Mouse (Mus musculus) common myeloid progenitor, adult 5-6 weeks (primary cell): ENCODE measurements around the gene Tcte1. TPM values are rescaled to one million over a fixed set of nuclear protein-coding genes. Genes with fewer than 3 reads are reported as not detected.

Experiments used
- ATAC-seq: replicated peaks from 2 replicates; pipeline ENCODE4 v1.8.0; 2016; ENCODE audit warnings: low read depth, mild to moderate bottlenecking, moderate TSS enrichment, inconsistent platforms; ENCODE audit not compliant: poor library complexity, severe bottlenecking
- total RNA-seq: library from RNA; stranded (forward); fragments of 200-1000, 187-1606 nt; gene quantifications from 2 replicates; pipeline ENCODE4 v1.2.3, GENCODE M21; 2017

Gene Tcte1
- not detected in 2 replicates for total RNA-seq

GRCm38 (mm10) chr17:45523263-45523662, at the start of gene Tcte1:
Tcte1 (plus strand) TSS chr17:45523434.
- ATAC-seq, result no peak

DNA sequence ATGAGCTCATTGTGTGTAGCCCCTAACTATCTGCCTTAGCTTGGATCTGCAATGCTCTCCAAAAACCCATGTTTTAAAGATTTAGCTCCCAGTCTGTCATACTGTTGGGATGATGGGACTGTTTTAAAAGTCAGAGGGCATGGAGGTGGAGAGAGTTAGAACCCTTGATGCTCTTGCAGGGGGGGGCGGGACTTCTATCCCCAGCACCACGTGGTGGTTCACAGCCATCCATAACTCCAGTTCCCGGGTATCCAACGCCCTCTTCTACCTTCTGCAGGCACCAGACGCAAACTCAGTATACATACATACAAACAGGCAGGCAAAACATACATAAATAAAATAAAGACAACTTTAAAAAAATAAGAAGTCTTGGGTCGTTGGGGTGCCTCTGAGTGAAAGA, 49.6 kb upstream of the Tcte1 start:
- ATAC-seq, result no peak

DNA sequence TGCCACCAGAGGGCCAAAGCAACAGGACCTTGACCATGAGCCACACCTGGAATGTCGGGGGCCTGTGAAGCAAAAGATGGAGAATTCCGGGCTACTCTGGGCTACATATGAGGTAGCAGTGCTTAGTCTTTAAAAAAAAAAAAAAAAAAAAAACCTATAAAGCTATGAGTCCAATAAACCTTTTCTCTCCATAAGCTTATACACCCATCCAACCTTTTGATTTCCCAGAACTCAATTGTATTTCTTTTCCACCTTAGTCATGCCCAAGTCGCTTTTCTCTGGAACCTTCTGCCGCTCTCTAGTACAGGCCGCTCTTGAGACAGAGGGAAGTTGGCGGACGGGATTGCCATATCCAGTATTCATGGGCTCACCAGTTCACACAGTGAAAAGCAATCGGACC, 49.1 kb upstream of the Tcte1 start:
- no peak for ATAC-seq

DNA sequence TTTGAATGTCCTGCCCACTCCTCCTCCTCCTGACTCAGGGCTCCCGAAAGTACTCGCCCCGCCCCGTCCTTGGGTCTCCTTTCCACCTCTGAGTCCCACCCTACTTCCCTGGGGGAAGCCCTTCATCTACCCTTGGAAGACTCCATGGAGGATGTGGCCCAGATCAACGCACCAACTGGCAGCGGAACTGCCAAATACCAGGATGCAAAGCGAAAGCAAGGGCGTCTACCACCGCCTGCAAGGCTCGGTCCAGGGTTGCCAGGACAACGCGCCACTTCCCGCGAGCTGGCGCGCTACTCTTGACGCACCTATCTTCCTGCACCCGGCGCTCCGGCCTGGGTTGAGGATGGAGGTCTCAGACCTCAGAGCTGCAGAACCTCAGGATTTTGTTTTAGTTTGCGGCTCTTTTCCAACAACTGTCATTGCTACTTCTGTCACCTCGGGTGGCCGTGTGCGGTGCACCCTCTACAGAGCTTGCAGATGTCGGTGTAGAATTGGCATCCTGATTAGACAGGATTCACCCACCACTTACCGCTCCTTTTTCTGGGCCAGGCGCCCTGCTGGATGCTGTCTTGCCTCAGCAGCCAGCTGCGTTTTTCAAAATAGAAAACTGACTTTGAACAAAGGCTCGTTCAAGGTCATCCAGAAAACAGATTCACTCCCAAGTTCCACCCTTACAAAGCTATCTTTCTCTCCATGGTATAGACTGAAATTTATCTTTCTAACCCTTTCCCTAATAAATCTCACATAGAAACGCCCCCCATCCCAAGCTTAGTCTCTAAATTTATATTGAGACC, 48.4 kb upstream of the Tcte1 start, which contains the start of gene Spats1:
Spats1 (minus strand) TSS at position 747 of the 797 bp plus-strand sequence.
- peak; percentile 74 for ATAC-seq

- ATAC-seq, result peak; percentile 73
These were observed 44.9 kb upstream of the Tcte1 start for GRCm38 (mm10) chr17:45478234-45478825.

DNA sequence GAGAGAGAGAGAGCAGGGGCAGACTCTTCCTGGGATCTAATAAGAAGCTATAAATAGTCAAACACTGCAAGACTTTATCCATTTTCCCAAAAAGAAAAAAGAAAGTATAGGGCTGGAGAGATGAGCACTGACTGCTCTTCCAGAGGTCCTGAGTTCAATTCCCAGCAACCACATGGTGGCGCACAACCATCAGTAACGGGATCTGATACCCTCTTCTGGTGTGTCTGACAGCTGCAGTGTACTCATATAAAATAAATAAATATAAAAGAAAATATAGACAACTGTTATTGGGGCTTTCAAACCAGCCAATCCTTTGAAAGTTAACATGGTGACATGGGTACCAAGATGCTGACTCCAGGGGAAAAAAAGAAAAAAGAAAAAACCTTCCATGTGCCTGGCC, 42.8 kb upstream of the Tcte1 start:
- ATAC-seq, result no peak

DNA sequence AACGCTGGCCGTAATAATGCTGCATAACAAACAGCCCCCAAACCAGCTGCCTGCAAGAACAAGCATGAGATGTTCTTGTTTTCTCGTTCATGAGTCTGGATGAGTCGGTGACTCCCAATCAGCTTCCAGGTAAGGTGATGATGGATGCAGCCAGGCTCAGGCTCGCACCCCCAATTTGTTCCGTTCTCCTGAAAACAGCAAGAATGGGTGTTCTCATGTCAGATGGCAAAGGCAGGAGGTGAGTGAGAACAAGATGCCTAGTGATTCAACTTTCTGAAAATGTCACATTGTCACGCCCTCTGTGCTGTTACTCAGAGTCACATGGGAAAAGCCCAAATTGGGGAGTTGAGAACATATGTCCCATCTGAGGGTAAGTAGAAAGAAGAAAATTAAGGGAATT, 37.7 kb upstream of the Tcte1 start:
- ATAC-seq, result no peak

DNA sequence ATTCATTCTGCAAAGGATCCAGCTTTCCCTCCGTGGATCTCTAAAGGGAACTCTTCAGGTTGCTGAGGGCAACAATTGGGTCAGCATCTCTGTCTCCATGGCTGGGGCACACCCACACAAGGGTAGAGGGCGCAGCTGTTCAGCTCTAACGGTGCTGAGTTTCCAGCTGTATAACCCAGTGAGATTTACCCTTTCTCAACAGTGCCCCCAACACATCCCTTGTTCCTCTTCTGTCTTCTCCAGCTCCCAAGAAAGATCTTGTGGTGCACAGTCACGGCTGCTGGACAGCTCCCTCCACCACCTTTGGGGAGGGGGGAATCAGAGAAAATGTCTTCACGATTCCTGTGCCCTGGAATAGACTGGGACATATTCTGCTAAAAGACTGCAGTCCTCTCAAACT, 36.0 kb upstream of the Tcte1 start:
- 0 out of 2 replicates have a peak, but pooled peaks have one; percentile 25 for ATAC-seq

GRCm38 (mm10) chr17:45488321-45489254, 34.6 kb upstream of the Tcte1 start:
- no peak for ATAC-seq

- no peak for ATAC-seq
These were observed 33.5 kb upstream of the Tcte1 start for GRCm38 (mm10) chr17:45489736-45490135.

- no peak for ATAC-seq
These were observed 32.6 kb upstream of the Tcte1 start for GRCm38 (mm10) chr17:45490532-45491154.

GRCm38 (mm10) chr17:45495398-45495797, 27.8 kb upstream of the Tcte1 start:
- ATAC-seq, result no peak

GRCm38 (mm10) chr17:45498397-45498796, 24.8 kb upstream of the Tcte1 start:
- ATAC-seq, result no peak

DNA sequence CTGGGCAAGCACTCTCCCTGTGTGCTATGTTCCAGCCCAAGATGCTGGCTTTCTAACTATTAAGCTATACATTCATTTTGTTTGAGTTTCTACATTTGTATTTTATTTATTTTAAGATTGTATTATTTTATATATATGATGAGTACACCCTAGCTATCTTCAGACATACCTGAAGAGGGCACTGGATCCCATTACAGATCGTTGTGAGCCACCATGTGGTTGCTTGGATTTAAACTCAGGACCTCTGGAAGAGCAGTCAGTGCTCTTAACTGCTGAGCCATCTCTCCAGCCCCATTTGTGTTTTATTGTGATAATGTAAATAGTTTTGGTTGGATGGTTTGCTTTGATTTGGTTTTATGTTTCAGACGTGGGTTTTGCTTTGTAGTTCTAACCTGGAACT, 23.7 kb upstream of the Tcte1 start:
- no peak for ATAC-seq

DNA sequence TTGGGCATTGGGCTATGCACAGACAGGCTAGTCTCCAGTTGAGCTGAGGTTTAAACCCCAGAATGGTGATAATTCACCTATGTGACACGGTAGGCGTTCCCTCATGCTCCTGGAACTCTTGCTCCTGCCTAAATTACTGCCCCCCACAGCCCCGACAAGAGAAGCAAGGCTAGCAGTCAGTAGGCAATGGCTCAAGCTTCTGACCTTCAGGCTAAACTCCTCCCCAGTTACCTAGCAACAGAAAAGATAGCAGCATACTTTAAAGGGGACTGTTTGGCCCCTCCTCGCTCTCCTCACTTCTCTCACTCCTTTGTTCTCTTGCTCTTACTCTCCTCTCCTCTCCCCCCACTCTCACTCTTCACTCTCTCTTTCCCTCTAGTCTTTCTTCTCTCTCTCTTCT, 22.3 kb upstream of the Tcte1 start:
- ATAC-seq, result no peak

GRCm38 (mm10) chr17:45502324-45502723, 20.9 kb upstream of the Tcte1 start:
- ATAC-seq, result no peak

- ATAC-seq, result peak; percentile 80
These were observed 19.8 kb upstream of the Tcte1 start for GRCm38 (mm10) chr17:45503301-45503973.

- no peak for ATAC-seq
These were observed 17.2 kb upstream of the Tcte1 start for GRCm38 (mm10) chr17:45505941-45506465.

- ATAC-seq, result peak; percentile 88
These were observed 16.5 kb upstream of the Tcte1 start, which contains the start of gene Aars2 for GRCm38 (mm10) chr17:45506700-45507189. Aars2 (plus strand) TSS chr17:45506841.
